Mouse (Mus musculus): Measurements from ENCODE around the gene Gpx4. TPM values are rescaled to one million over a fixed set of nuclear protein-coding genes. Genes with fewer than 3 reads are reported as not detected.

The Gpx4 gene
- 523 and 535 TPM in 2 replicates for polyA plus RNA-seq (2015; fragmentation: Nextera tagmentation; extraction: Ambion mirVana)

DNA sequence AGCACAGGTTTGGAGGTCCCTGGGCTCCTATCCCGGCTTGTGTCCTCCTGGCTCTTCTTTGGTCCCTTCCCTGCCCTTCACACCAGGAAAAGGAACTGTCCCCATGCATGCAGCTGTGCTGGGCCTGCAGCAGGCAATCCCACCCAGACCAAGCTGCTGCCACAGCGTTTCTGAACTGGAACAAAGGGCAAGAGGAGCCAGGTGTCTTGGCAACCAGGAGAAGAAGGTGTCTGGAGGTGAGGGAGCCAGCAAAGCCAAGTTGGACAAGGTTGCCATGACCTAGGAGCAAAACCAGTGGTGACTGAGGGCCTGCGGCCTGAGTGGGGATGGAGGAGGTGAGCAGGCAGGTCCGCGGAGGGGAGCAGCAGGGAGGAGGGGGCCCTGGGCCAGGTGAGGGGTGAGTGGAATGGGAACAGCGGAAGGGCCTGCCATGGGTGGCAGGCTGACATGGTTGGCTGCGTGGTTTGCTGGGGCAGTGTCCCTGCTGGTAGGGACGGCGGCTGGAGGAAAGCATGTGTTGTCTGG is at the start of gene Gpx4:
Gpx4 (plus strand) TSS at position 126 of the 525 bp plus-strand sequence.
- Histone ChIP-seq H3K36me3 (no peaks in the 10 kb centered on the region), H3K4me2 (no peak within 1 kb of the TSS), H3K9ac (no peak within 1 kb of the TSS), H3K4me1 (peaks cover 22% of the 10 kb centered on the region), H3K27ac (no peak within 1 kb of the TSS; the same call in 1 of the 2 replicates), H3K9me3 (no peaks in the 10 kb centered on the region), H3K27me3 (no peaks in the 10 kb centered on the region), H3K4me3 (no peak within 1 kb of the TSS)
- no peak for ATAC-seq (ENCODE audit: borderline replicate concordance, extremely low read depth, low FRiP score, low TSS enrichment)
- WGBS, result 63% methylated on average over 9 of the region's 9 CpGs

DNA sequence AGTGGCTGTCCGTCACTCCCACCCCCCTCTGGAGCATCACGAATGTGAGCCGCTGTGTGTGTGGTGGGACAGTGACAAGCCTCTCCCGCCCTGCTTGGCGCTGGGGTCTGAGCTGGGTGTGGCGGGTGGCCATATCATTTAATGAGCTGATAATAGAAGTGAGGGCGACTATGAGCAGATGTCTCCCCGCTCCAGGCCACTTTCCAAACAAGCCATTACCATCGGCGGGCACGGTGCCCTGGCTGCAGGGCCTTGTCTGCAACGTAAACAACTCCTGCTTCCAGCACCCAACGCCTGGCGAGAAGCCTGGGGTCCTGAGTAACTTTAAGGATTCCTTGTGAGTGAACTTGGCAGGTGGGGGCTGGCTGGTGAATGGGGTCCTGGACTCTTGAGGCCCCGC is 49.1 kb upstream of the Gpx4 start:
- peak overlapping the region; percentile 95 for H3K4me2 ChIP-seq
- H3K9me3 ChIP-seq, result no peaks in the 10 kb centered on the region
- peak overlapping the region; percentile 49; the same call in 1 of the 2 replicates for H3K9ac ChIP-seq
- H3K4me3 ChIP-seq, result peak overlapping the region; percentile 60
- H3K36me3 ChIP-seq, result peaks cover 28% of the 10 kb centered on the region
- peaks cover 13% of the 10 kb centered on the region for H3K27me3 ChIP-seq
- ATAC-seq (ENCODE audit: borderline replicate concordance, extremely low read depth, low FRiP score, low TSS enrichment), result peak; percentile 32; the same call in 1 of the 2 replicates
- WGBS, result 8% methylated on average over 15 of the region's 15 CpGs
- H3K27ac ChIP-seq, result peak overlapping the region; percentile 22; the same call in 1 of the 2 replicates
- peaks cover 22% of the 10 kb centered on the region for H3K4me1 ChIP-seq

DNA sequence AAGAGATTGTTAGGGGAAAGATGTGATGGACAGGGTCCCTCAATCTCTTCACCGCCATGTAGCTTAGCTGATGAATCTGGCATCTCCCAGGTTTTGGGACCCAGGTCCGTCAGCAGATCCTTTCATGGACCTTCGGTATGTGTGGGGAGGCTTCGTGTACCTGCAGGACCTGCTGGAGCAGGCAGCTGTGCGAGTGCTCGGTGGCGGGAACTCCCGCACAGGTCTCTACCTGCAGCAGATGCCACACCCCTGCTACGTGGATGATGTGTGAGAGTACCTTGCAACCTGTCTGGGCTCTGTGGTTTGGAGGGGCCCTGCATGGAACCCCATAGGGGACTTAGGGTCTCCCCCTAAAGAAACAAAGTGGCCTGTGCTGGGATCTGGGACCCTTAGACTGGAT is 45.0 kb upstream of the Gpx4 start:
- H3K4me3 ChIP-seq, result no peak overlapping the region
- H3K9me3 ChIP-seq, result no peaks in the 10 kb centered on the region
- H3K9ac ChIP-seq, result no peak overlapping the region
- WGBS, result 71% methylated on average over 9 of the region's 9 CpGs
- H3K36me3 ChIP-seq, result no peaks in the 10 kb centered on the region
- no peak for ATAC-seq (ENCODE audit: borderline replicate concordance, extremely low read depth, low FRiP score, low TSS enrichment)
- H3K27me3 ChIP-seq, result peaks cover 19% of the 10 kb centered on the region
- peaks cover 31% of the 10 kb centered on the region for H3K4me1 ChIP-seq
- no peak overlapping the region for H3K27ac ChIP-seq
- no peak overlapping the region for H3K4me2 ChIP-seq

DNA sequence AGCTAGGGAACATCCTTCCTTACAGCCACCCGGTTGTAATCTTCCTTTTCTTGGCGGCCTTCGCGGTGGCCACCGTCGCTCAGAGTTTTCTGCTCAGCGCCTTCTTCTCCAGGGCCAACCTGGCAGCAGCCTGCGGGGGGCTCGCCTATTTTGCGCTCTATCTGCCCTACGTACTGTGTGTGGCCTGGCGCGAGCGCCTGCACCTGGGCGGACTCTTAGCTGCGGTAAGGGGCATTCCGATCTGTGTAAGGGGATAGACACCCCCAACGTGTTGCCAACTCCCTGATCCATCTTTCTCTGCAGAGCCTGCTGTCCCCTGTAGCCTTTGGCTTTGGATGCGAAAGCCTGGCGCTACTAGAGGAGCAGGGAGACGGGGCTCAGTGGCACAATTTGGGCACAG is 44.1 kb upstream of the Gpx4 start:
- Histone ChIP-seq H3K27me3 (peaks cover 19% of the 10 kb centered on the region), H3K9ac (no peak overlapping the region), H3K4me1 (peaks cover 22% of the 10 kb centered on the region), H3K4me2 (no peak overlapping the region), H3K4me3 (no peak overlapping the region), H3K36me3 (no peaks in the 10 kb centered on the region), H3K27ac (no peak overlapping the region), H3K9me3 (no peaks in the 10 kb centered on the region)
- 33% methylated on average over 21 of the region's 21 CpGs for WGBS
- ATAC-seq (ENCODE audit: borderline replicate concordance, extremely low read depth, low FRiP score, low TSS enrichment), result no peak

DNA sequence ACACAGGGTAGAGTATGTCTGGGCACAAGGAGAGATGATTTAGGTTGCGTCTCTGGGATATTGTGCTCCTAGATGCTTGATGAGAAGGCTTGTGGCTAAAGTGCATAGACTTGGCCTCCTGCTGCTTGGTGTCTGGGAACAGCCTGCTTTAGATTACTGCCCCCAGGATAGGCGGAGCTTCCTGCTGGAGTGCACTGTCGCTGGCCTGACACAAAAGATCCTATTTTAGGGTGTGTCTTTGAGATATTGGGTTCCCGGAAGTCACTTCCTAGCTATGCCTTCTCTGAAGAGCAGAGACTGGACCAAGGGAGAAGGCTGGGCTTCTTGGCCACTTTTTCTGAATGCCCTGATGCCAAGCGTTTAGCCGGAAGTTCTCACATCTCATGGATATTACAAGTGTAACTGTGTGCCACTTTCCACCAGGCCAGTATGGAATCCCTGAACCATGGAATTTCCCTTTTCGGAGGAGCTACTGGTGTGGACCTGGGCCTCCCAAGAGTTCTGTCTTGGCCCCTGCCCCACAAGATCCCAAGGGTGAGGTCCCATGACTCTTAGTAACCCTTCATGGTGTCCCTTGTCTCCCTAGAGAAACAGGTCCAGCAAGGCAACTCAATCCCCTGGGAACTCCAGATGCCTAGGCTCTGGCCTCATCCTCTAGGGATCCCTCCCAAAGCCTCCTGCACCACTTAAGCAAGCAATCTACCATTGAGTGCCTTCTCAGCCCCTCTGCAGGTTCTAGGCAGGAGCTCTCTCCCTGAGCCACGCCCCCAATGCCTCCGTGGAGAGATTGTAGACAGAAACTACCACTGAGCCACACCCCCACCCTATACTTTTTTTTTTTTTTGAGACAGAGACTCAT is 43.4 kb upstream of the Gpx4 start:
- no peak overlapping the region; the same call in 1 of the 2 replicates for H3K27ac ChIP-seq
- WGBS, result 53% methylated on average over 9 of the region's 9 CpGs
- ATAC-seq (ENCODE audit: borderline replicate concordance, extremely low read depth, low FRiP score, low TSS enrichment), result no peak

DNA sequence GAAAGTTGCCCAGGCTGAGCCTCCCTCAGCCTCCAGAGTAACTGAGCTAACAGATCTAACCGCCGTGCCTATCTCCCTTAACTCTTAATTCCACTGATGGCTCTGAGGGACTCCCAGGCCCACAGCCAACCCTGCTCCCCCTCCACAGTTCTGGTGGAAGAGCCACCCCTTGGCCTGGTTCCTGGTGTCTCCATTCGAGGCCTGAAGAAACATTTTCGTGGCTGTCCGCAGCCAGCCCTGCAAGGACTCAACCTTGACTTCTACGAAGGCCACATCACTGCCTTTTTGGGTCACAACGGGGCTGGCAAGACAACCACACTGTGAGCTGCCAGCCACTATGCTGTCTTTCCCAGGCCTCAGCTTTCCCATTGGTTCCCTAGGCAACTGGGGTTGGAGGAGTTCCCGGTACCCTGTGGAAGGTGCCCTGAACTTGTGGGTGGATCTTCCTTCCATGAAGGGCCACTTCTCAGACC is 42.7 kb upstream of the Gpx4 start:
- Histone ChIP-seq H3K27ac (no peak overlapping the region), H3K9ac (no peak overlapping the region), H3K27me3 (peaks cover 19% of the 10 kb centered on the region), H3K36me3 (peaks cover 6% of the 10 kb centered on the region; the same call in 1 of the 2 replicates), H3K9me3 (no peaks in the 10 kb centered on the region), H3K4me2 (no peak overlapping the region), H3K4me1 (peaks cover 17% of the 10 kb centered on the region), H3K4me3 (no peak overlapping the region)
- no peak for ATAC-seq (ENCODE audit: borderline replicate concordance, extremely low read depth, low FRiP score, low TSS enrichment)
- 77% methylated on average over 8 of the region's 8 CpGs for WGBS

More for the DNA sequence above, 43.4 kb upstream of the Gpx4 start:
- H3K4me1 ChIP-seq, result peaks cover 17% of the 10 kb centered on the region
- no peak overlapping the region for H3K4me3 ChIP-seq
- H3K9ac ChIP-seq, result no peak overlapping the region
- peaks cover 19% of the 10 kb centered on the region for H3K27me3 ChIP-seq
- no peaks in the 10 kb centered on the region for H3K9me3 ChIP-seq
- no peak overlapping the region for H3K4me2 ChIP-seq
- H3K36me3 ChIP-seq, result peaks cover under 1% of the 10 kb centered on the region; the same call in 1 of the 2 replicates

DNA sequence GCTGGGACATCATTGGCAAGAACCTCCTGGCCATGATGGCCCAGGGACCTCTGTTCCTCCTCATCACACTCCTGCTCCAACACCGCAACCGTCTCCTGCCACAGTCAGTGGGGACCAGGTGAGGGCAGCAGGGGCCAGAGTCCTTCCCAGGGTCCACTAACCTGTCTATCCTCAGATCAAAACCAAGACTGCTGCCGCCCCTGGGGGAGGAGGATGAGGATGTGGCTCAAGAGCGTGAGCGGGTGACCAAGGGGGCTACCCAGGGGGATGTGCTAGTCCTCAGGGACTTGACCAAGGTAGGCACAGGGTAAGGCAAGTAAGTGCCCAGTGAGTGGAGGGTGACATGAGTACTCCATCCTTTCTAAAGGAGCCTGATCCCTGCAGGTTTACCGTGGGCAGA is 35.2 kb upstream of the Gpx4 start:
- H3K27ac ChIP-seq, result no peak overlapping the region
- H3K4me3 ChIP-seq, result no peak overlapping the region
- no peak for ATAC-seq (ENCODE audit: borderline replicate concordance, extremely low read depth, low FRiP score, low TSS enrichment)
- peaks cover 20% of the 10 kb centered on the region for H3K36me3 ChIP-seq
- peaks cover 20% of the 10 kb centered on the region for H3K4me1 ChIP-seq
- H3K9ac ChIP-seq, result no peak overlapping the region
- WGBS, result 85% methylated on average over 6 of the region's 6 CpGs
- H3K9me3 ChIP-seq, result no peaks in the 10 kb centered on the region
- no peak overlapping the region for H3K4me2 ChIP-seq
- peaks cover 31% of the 10 kb centered on the region for H3K27me3 ChIP-seq

DNA sequence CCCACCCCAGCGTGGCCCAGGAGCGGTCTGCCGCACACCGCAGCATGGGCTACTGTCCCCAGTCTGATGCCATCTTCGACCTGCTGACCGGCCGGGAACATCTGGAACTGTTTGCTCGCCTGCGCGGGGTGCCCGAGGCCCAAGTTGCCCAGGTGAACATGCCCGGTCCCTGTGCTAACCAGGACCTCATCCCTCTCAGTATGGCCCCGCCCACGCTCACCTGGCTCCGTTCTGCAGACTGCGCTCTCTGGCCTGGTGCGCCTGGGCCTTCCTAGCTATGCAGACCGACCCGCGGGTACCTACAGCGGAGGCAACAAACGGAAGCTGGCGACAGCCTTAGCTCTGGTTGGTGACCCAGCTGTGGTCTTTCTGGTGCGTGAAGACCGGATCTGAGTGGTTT is 33.4 kb upstream of the Gpx4 start:
- Histone ChIP-seq H3K36me3 (peaks cover 20% of the 10 kb centered on the region), H3K4me1 (peaks cover 26% of the 10 kb centered on the region), H3K27me3 (peaks cover 35% of the 10 kb centered on the region), H3K4me3 (no peak overlapping the region), H3K9me3 (no peaks in the 10 kb centered on the region), H3K4me2 (no peak overlapping the region), H3K9ac (no peak overlapping the region), H3K27ac (no peak overlapping the region)
- WGBS, result 34% methylated on average over 25 of the region's 25 CpGs
- ATAC-seq (ENCODE audit: borderline replicate concordance, extremely low read depth, low FRiP score, low TSS enrichment), result no peak

DNA sequence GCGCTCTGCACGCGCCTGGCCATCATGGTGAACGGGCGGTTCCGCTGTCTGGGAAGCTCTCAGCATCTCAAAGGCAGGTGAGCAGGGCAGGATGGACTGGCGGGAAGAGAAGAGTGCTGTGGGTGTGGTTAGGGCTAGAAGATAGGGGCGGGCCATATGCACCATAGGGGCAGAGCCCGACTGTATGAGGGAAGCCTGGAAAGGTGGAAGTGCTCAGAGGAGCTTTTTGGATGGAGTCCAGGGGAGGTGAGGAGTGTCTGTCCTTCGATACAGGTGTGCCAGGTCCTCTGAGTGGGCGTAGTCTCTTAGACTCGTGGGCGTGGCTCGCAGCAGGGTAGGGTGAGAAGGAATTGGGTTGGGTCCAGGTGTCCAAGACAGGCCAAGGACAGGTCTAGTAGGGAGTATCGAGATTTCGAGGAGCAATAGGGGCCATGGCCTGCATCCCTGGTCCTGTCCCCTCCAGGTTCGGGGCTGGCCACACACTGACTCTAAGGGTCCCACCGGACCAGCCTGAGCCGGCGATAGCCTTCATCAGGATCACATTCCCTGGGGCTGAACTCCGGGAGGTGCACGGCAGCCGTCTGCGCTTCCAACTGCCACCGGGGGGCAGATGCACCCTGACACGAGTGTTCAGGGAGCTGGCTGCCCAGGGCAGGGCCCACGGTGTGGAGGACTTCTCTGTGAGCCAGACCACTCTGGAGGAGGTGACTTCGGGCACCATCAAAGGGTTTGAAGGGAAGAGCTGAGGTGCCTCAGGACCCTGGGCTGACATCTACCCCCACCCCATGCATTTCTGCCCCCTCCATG is 32.3 kb upstream of the Gpx4 start:
- 19% methylated on average over 28 of the region's 28 CpGs for WGBS
- Histone ChIP-seq H3K4me2 (peak overlapping the region; percentile 20; the same call in 1 of the 2 replicates), H3K36me3 (peaks cover 12% of the 10 kb centered on the region), H3K27me3 (peaks cover 35% of the 10 kb centered on the region), H3K9ac (no peak overlapping the region), H3K4me3 (no peak overlapping the region), H3K9me3 (no peaks in the 10 kb centered on the region), H3K27ac (no peak overlapping the region), H3K4me1 (peaks cover 37% of the 10 kb centered on the region)
- no peak for ATAC-seq (ENCODE audit: borderline replicate concordance, extremely low read depth, low FRiP score, low TSS enrichment)

DNA sequence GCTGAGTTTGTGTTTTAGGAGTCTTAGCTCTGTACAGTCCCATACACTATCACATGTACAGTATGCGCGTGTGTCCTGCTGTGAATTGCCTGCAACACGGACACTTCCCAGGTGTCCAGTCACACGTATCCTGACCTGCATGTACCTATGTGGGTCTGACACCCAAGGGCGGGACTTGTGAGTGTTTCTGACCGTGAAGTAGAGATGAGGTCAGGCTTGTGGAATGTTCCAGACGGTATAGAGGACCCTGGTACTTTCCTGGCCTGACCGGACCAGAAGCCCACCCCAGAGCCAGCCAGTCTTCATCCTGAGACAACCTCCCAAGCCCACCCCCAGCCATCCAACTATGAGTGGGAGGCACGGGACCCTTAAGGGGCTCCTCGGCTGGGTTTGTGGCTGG is 31.4 kb upstream of the Gpx4 start:
- H3K27me3 ChIP-seq, result peaks cover 35% of the 10 kb centered on the region
- peaks cover 46% of the 10 kb centered on the region for H3K4me1 ChIP-seq
- H3K9ac ChIP-seq, result no peak overlapping the region
- H3K36me3 ChIP-seq, result peaks cover 5% of the 10 kb centered on the region; the same call in 1 of the 2 replicates
- no peak overlapping the region for H3K4me3 ChIP-seq
- no peak overlapping the region for H3K4me2 ChIP-seq
- H3K9me3 ChIP-seq, result no peaks in the 10 kb centered on the region
- WGBS, result 58% methylated on average over 10 of the region's 10 CpGs
- H3K27ac ChIP-seq, result no peak overlapping the region
- no peak for ATAC-seq (ENCODE audit: borderline replicate concordance, extremely low read depth, low FRiP score, low TSS enrichment)

DNA sequence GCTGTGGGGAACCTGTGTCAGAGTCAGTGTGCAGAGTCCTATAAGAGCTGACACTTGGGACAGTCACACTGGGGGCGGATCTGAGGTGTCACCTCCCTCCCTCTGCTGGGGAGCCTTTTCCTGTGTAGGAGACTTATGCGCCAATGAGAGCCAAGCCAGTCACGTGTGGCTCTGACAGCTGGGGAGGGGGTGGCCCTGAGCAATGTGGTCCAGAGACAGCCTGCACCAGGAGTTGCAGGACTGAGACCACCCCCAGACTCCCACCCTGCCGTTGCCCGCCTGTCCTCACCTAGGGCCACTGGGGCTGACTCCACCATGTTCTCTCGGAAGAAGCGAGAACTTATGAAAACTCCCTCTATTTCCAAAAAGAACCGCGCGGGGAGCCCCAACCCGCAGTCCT is 30.5 kb upstream of the Gpx4 start, which contains the start of gene Arhgap45:
Arhgap45 (plus strand) TSS at position 143 of the 400 bp plus-strand sequence.
- 65% methylated on average over 11 of the region's 11 CpGs for WGBS
- Histone ChIP-seq H3K9me3 (no peaks in the 10 kb centered on the region), H3K9ac (no peak within 1 kb of the TSS), H3K27me3 (peaks cover 35% of the 10 kb centered on the region), H3K4me3 (peak within 1 kb of the TSS; percentile 3; the same call in 1 of the 2 replicates), H3K4me2 (no peak within 1 kb of the TSS; the same call in 1 of the 2 replicates), H3K36me3 (no peaks in the 10 kb centered on the region; the same call in 1 of the 2 replicates), H3K27ac (no peak within 1 kb of the TSS), H3K4me1 (peaks cover 54% of the 10 kb centered on the region)
- ATAC-seq (ENCODE audit: borderline replicate concordance, extremely low read depth, low FRiP score, low TSS enrichment), result no peak

All from lung, embryonic 15.5 days (tissue).